Mouse (Mus musculus) R1 (cell line): ENCODE data around the gene Pex10.

Source experiments
- DNase-seq: peaks from one replicate; pipeline ENCODE4 v3.0.0-alpha.2; 2018; ENCODE audit warnings: low read depth, low spot score

Gene Pex10

GRCm38 (mm10) chr4:155066834-155067522 lies at the start of gene Pex10:
Pex10 (plus strand) TSS chr4:155067016.
- peak; percentile 94 for DNase-seq

GRCm38 (mm10) chr4:155017253-155017878 lies 49.5 kb upstream of the Pex10 start:
- DNase-seq: no peak

- no peak for DNase-seq
These were observed 48.8 kb upstream of the Pex10 start for GRCm38 (mm10) chr4:155018066-155018465.

GRCm38 (mm10) chr4:155018601-155019335 lies 48.0 kb upstream of the Pex10 start:
- peak; percentile 60 for DNase-seq

- peak; percentile 56 for DNase-seq
These were observed 47.4 kb upstream of the Pex10 start for GRCm38 (mm10) chr4:155019336-155019847.

- DNase-seq: no peak
These were observed 46.7 kb upstream of the Pex10 start for GRCm38 (mm10) chr4:155020141-155020540.

GRCm38 (mm10) chr4:155020813-155021212 lies 46.0 kb upstream of the Pex10 start:
- no peak for DNase-seq

- no peak for DNase-seq
These were observed 44.5 kb upstream of the Pex10 start for GRCm38 (mm10) chr4:155022228-155022855.

GRCm38 (mm10) chr4:155024170-155025010 lies 42.4 kb upstream of the Pex10 start:
- no peak for DNase-seq

- DNase-seq: no peak
These were observed 33.7 kb upstream of the Pex10 start for GRCm38 (mm10) chr4:155033115-155033514.

- DNase-seq: no peak
These were observed 32.6 kb upstream of the Pex10 start for GRCm38 (mm10) chr4:155034202-155034601.

- DNase-seq: no peak
These were observed 32.0 kb upstream of the Pex10 start for GRCm38 (mm10) chr4:155034787-155035186.

GRCm38 (mm10) chr4:155040197-155040596 lies 26.6 kb upstream of the Pex10 start:
- DNase-seq: no peak

GRCm38 (mm10) chr4:155040696-155041095 lies 26.1 kb upstream of the Pex10 start:
- DNase-seq: no peak

- DNase-seq: no peak
These were observed 24.1 kb upstream of the Pex10 start for GRCm38 (mm10) chr4:155042606-155043288.

- DNase-seq: no peak
These were observed 23.6 kb upstream of the Pex10 start for GRCm38 (mm10) chr4:155043289-155043625.

GRCm38 (mm10) chr4:155046636-155047035 lies 20.2 kb upstream of the Pex10 start:
- DNase-seq: no peak

- DNase-seq: no peak
These were observed 16.7 kb upstream of the Pex10 start for GRCm38 (mm10) chr4:155050116-155050515.

GRCm38 (mm10) chr4:155056724-155057123 lies 10.1 kb upstream of the Pex10 start, which contains the start of gene Plch2:
Plch2 (minus strand) TSS chr4:155056784.
- no peak for DNase-seq

- no peak for DNase-seq
These were observed 8.5 kb upstream of the Pex10 start for GRCm38 (mm10) chr4:155058325-155058724.
